Mouse (Mus musculus): ENCODE results near the gene Diaph2. TPM values are rescaled to one million over a fixed set of nuclear protein-coding genes. Genes with fewer than 3 reads are reported as not detected.

Gene Diaph2
- polyA plus RNA-seq, 1 experiment from 2014 or later = 10.3 TPM

DNA sequence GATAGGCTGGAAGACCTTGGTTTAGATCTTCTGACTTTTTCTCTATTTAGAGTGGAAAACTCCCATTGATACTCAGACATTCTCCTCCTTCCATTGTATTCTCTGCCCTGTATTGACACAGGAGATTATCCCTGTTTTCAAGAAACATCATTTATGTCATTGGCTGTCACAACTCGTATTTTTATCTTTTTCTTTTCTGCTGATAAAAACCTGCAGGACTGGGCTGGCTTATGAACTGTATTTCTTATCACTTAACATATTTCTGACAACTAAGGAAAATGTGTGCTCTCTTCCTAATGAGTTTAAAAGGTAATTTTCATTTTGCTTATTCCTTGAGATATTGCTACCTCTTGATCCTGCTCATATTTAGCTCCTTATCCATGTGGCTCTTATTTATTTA lies 17.3 kb downstream of the Diaph2 start:
- H3K36me3 ChIP-seq (ENCODE audit: insufficient read depth) = no peaks in the 10 kb centered on the region
- WGBS = 37% methylated on average over 1 of the region's 1 CpGs
- H3K27me3 ChIP-seq (ENCODE audit: insufficient read depth, low read length) = no peaks in the 10 kb centered on the region
- H3K9me3 ChIP-seq (ENCODE audit: low read depth, low read length) = no peaks in the 10 kb centered on the region
- H3K4me2 ChIP-seq = no peak overlapping the region
- TF ChIP-seq CTCF (IDR thresholded peaks at IDR 0.05; ENCODE audit: low read depth) = no peak
- H3K27ac ChIP-seq (ENCODE audit: low read depth) = no peak overlapping the region
- no peak for DNase-seq
- no peaks in the 10 kb centered on the region for H3K4me1 ChIP-seq (ENCODE audit: insufficient read depth)
- no peak for ATAC-seq (ENCODE audit: insufficient read depth)
- no peak overlapping the region for H3K4me3 ChIP-seq (ENCODE audit: low read depth, low read length)
- H3K9ac ChIP-seq = no peak overlapping the region

DNA sequence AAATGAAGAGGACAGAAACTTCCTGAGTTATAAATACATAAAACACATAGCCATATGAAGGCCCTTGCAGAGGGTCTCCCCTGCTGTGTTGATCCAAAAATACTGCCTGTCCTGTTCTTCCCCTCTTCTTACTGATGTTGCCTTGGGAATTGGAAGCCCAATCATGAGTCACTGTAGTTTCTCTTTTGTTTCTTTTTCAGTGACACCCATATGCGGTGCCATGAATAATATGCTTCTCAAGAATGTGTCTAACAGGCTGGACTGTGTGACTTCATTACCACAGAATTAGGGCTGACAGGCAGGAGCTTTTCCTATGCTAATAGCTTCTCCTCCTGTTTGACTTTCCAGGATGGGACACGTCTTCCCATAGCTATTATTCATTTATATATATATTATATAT lies 21.1 kb downstream of the Diaph2 start:
- Histone ChIP-seq H3K27me3 (ENCODE audit: insufficient read depth, low read length) (no peaks in the 10 kb centered on the region), H3K4me3 (ENCODE audit: low read depth, low read length) (no peak overlapping the region), H3K4me1 (ENCODE audit: insufficient read depth) (no peaks in the 10 kb centered on the region), H3K4me2 (no peak overlapping the region), H3K9me3 (ENCODE audit: low read depth, low read length) (no peaks in the 10 kb centered on the region), H3K36me3 (ENCODE audit: insufficient read depth) (no peaks in the 10 kb centered on the region), H3K9ac (no peak overlapping the region), H3K27ac (ENCODE audit: low read depth) (no peak overlapping the region)
- ATAC-seq (ENCODE audit: insufficient read depth) = no peak
- 49% methylated on average over 2 of the region's 2 CpGs for WGBS
- TF ChIP-seq CTCF (IDR thresholded peaks at IDR 0.05; ENCODE audit: low read depth) = no peak
- no peak for DNase-seq

GRCm38 (mm10) chrX:129773556-129774255 lies 24.2 kb downstream of the Diaph2 start:
- TF ChIP-seq CTCF (IDR thresholded peaks at IDR 0.05; ENCODE audit: low read depth) = no peak
- Histone ChIP-seq H3K4me2 (no peak overlapping the region), H3K27ac (ENCODE audit: low read depth) (no peak overlapping the region), H3K4me1 (ENCODE audit: insufficient read depth) (no peaks in the 10 kb centered on the region), H3K9ac (no peak overlapping the region), H3K4me3 (ENCODE audit: low read depth, low read length) (no peak overlapping the region), H3K36me3 (ENCODE audit: insufficient read depth) (no peaks in the 10 kb centered on the region), H3K27me3 (ENCODE audit: insufficient read depth, low read length) (no peaks in the 10 kb centered on the region), H3K9me3 (ENCODE audit: low read depth, low read length) (no peaks in the 10 kb centered on the region)
- 65% methylated on average over 11 of the region's 11 CpGs for WGBS
- ATAC-seq (ENCODE audit: insufficient read depth) = no peak
- peak; percentile 46 for DNase-seq

DNA sequence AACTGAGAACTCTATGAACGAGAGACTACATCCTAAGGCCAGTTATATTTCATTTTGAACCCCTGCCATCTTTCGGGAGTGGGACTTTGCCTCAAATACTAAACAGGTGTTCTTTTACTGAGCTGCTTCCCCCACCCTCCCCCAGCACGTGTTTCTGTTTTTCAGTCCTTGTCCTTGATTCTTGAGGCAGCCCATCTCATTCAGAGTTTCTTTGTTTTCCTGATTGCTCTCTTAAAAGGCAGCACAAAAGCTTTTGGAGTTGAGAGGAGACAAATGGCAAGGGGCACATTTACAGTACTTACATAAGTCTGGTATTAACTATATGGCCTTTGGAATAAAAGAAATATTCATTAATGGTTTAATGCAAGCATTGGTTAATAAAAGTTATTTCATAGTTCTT lies 24.9 kb downstream of the Diaph2 start:
- Histone ChIP-seq H3K4me2 (no peak overlapping the region), H3K4me3 (ENCODE audit: low read depth, low read length) (no peak overlapping the region), H3K4me1 (ENCODE audit: insufficient read depth) (no peaks in the 10 kb centered on the region), H3K36me3 (ENCODE audit: insufficient read depth) (no peaks in the 10 kb centered on the region), H3K9me3 (ENCODE audit: low read depth, low read length) (no peaks in the 10 kb centered on the region), H3K27ac (ENCODE audit: low read depth) (no peak overlapping the region), H3K9ac (no peak overlapping the region), H3K27me3 (ENCODE audit: insufficient read depth, low read length) (no peaks in the 10 kb centered on the region)
- no peak for TF ChIP-seq CTCF (IDR thresholded peaks at IDR 0.05; ENCODE audit: low read depth)
- WGBS = 62% methylated on average over 3 of the region's 3 CpGs
- ATAC-seq (ENCODE audit: insufficient read depth) (no peak), DNase-seq (no peak)

DNA sequence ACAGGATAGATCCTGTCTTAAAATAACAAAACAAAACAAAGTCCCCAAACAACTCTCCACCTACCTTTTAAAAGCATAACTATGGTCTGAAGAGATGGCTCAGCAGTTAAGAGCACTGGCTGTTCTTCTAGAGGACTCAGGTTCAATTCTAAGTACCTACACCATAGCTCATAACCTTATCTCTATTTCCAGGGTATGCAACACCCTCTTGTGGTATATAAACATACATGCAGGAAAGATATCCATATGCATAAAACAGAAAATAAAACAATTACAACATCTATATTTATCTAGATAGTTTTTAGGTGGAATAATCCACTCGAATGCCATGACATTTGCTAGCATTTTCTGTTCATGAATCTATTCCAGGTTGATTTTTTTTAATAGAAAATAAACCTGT lies 27.2 kb downstream of the Diaph2 start:
- Histone ChIP-seq H3K9ac (no peak overlapping the region), H3K9me3 (ENCODE audit: low read depth, low read length) (no peaks in the 10 kb centered on the region), H3K27me3 (ENCODE audit: insufficient read depth, low read length) (no peaks in the 10 kb centered on the region), H3K36me3 (ENCODE audit: insufficient read depth) (no peaks in the 10 kb centered on the region), H3K4me2 (no peak overlapping the region), H3K4me3 (ENCODE audit: low read depth, low read length) (no peak overlapping the region), H3K27ac (ENCODE audit: low read depth) (no peak overlapping the region), H3K4me1 (ENCODE audit: insufficient read depth) (no peaks in the 10 kb centered on the region)
- TF ChIP-seq CTCF (IDR thresholded peaks at IDR 0.05; ENCODE audit: low read depth) = no peak
- ATAC-seq (ENCODE audit: insufficient read depth) (no peak), DNase-seq (no peak)
- WGBS = 86% methylated on average over 1 of the region's 1 CpGs

DNA sequence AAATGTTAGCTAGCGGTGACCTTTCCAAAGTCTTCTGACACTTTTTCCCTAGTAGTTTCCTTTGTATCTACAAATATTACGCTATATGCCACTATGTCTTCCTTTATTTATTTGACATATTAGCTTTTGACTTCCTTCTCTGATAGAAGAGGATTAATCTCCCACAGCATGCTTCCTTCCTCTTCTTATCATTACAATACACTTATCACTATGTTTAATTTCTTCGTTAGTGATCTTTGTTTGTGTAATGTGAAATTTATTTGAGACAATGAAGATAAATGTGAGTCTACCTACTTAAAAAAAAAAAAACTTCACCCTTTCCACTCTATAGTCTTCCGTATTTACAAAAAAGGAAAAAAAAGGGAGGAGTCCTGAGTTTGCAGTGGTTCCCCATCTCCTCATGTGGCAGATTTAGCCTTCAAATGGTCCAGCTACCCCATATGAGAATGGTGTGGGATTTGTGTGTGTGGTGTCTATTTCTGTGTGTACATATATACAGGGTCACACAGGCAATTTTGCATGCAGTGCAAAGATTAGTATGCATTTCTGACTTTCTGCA lies 27.9 kb downstream of the Diaph2 start:
- Histone ChIP-seq H3K4me1 (ENCODE audit: insufficient read depth) (no peaks in the 10 kb centered on the region), H3K4me2 (no peak overlapping the region), H3K9ac (no peak overlapping the region), H3K4me3 (ENCODE audit: low read depth, low read length) (no peak overlapping the region), H3K36me3 (ENCODE audit: insufficient read depth) (no peaks in the 10 kb centered on the region), H3K9me3 (ENCODE audit: low read depth, low read length) (no peaks in the 10 kb centered on the region), H3K27me3 (ENCODE audit: insufficient read depth, low read length) (no peaks in the 10 kb centered on the region), H3K27ac (ENCODE audit: low read depth) (no peak overlapping the region)
- DNase-seq = no peak
- WGBS = 69% methylated on average over 4 of the region's 4 CpGs
- ATAC-seq (ENCODE audit: insufficient read depth) = no peak
- TF ChIP-seq CTCF (IDR thresholded peaks at IDR 0.05; ENCODE audit: low read depth) = no peak

DNA sequence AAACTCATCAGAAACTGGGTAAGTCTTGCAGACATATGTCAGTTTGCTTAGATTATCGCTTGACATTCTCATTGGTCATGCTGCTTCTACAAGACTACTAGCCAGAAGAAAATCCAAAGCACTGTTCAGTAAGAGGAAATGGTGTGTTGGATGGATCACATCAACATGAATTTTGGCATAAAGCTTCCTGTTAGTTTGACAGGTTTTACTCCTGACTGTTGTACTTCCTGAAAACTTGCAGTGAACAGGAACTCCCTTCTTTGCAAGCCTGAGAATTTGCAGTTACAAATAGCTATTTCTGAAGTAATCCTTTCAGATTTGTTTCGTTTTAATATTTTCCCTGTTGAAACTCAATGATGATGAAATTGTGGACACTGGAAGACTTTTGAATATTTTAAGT lies 32.3 kb downstream of the Diaph2 start:
- H3K9ac ChIP-seq = no peak overlapping the region
- no peaks in the 10 kb centered on the region for H3K4me1 ChIP-seq (ENCODE audit: insufficient read depth)
- no peaks in the 10 kb centered on the region for H3K36me3 ChIP-seq (ENCODE audit: insufficient read depth)
- H3K4me2 ChIP-seq = no peak overlapping the region
- WGBS = 76% methylated on average over 2 of the region's 2 CpGs
- TF ChIP-seq CTCF (IDR thresholded peaks at IDR 0.05; ENCODE audit: low read depth) = no peak
- H3K4me3 ChIP-seq (ENCODE audit: low read depth, low read length) = no peak overlapping the region
- ATAC-seq (ENCODE audit: insufficient read depth) = no peak
- H3K27ac ChIP-seq (ENCODE audit: low read depth) = no peak overlapping the region
- no peaks in the 10 kb centered on the region for H3K27me3 ChIP-seq (ENCODE audit: insufficient read depth, low read length)
- no peaks in the 10 kb centered on the region for H3K9me3 ChIP-seq (ENCODE audit: low read depth, low read length)
- no peak for DNase-seq
